Mouse (Mus musculus) urinary bladder, postnatal 4 days (tissue): ENCODE measurements around the gene Cacna1f.

Experiments
- DNase-seq, 2 experiments: peaks; one replicate each; pipeline ENCODE4 v3.0.0; 2021 to 2022; ENCODE audit warnings: low spot score in 2 of 2

Cacna1f gene

DNA sequence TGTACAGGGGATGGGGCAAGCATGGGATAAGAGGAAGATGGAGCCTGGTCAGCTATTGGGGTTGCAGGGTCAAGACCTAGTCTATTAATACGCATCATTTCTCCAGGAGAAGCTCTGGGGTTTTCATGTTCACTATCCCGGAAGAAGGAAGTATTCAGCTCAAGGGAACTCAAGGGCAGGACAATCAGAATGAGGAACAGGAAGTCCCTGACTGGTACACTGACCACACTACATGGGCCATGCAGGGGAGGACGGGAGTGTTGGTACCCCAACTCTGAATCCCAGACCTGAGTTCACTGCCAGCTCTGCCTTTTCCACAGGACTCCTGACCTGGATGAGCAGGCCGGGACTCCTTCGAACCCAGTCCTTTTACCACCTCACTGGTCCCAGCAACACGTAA lies 25.7 kb downstream of the Cacna1f start:
- DNase-seq: no peak

- no peak for DNase-seq
These were observed 28.2 kb downstream of the Cacna1f start for GRCm38 (mm10) chrX:7635101-7635500.

DNA sequence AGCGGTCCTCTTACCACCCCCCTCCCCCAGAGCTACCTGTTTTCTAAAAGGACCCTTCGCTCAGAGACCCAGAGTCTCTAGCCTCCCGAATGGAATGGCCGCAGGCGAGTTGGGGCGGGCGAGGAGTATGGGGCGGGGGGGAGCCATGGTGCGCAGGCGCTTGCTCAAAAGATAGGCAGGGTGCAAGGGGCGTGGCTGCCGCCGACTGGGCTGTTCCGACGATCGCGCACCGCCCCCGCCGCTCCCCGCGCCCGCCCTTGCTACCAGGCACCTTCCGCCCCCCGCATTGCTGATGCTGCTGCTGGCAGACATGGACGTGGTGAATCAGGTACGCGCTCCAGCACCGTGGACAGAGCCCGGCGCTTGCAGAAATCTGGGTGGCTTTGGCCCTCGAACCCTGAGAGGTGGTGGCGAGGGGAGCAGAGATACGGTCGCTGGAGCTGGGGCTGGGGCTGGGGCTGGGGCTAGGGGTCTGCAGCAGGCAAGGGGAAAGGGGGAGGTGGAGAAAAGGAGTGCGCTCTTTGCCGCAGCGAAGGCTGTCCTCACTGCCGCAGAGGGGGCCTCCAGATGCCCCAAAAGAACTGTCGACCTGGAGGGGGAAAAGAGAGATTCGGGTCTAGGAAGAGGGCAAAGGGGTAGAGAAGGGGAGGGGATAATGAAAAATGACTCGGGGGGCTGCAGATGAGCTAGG lies 31.7 kb downstream of the Cacna1f start, which contains the start of gene Syp:
Gene Syp, plus strand, starts transcription at position 71 of the 691 bp plus-strand sequence.
- DNase-seq: peak; percentile 63 to 70

GRCm38 (mm10) chrX:7639536-7640325 lies 32.8 kb downstream of the Cacna1f start:
- DNase-seq: no peak

DNA sequence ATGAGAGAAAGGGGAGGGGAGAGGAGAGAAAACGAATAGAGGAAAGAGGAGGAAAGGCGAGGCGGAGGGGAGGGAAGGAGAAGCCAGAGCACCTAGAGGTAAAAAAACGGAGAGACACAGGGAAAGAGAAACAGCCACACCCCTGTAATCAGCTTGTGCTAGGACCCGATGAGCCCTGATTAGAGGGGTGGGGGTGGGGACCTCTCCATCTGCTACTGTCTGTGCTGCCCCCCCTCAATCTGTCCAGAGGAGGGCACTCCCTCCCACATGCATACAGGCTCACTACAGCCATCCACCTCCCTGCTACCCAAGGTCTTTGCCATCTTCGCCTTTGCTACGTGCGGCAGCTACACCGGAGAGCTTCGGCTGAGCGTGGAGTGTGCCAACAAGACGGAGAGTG lies 33.9 kb downstream of the Cacna1f start:
- DNase-seq: no peak

GRCm38 (mm10) chrX:7645349-7645748 lies 38.5 kb downstream of the Cacna1f start:
- peak; percentile 46 to 84 for DNase-seq

GRCm38 (mm10) chrX:7648671-7649304 lies 41.9 kb downstream of the Cacna1f start:
- DNase-seq: peak; percentile 69 to 74

DNA sequence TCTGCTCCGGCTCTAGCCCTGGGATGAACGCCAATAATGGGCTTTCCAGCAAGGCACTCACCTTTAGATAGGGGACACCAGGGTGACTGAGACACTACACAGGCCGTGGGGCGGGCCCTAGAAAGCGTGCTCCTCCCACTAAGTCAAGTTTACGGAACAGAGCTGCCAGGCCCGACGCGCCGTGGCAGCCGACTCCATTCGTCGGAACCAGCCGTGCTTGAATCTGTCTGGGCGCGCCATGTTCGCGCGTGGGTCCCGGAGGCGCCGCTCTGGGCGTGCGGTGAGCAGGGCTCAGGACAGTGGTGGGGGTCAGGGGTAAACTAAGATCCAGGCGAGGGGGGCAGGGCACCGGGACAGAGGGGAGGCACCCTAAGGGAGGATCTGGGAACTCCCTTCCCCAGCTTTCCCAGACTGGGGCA lies 50.3 kb downstream of the Cacna1f start, which contains the start of gene Prickle3:
Gene Prickle3, plus strand, starts transcription at position 40 of the 419 bp plus-strand sequence.
- peak in 1 of 2 experiments; percentile 29 for DNase-seq

- DNase-seq: peak in 1 of 2 experiments; percentile 38
These were observed 51.3 kb downstream of the Cacna1f start for GRCm38 (mm10) chrX:7658031-7658784.

DNA sequence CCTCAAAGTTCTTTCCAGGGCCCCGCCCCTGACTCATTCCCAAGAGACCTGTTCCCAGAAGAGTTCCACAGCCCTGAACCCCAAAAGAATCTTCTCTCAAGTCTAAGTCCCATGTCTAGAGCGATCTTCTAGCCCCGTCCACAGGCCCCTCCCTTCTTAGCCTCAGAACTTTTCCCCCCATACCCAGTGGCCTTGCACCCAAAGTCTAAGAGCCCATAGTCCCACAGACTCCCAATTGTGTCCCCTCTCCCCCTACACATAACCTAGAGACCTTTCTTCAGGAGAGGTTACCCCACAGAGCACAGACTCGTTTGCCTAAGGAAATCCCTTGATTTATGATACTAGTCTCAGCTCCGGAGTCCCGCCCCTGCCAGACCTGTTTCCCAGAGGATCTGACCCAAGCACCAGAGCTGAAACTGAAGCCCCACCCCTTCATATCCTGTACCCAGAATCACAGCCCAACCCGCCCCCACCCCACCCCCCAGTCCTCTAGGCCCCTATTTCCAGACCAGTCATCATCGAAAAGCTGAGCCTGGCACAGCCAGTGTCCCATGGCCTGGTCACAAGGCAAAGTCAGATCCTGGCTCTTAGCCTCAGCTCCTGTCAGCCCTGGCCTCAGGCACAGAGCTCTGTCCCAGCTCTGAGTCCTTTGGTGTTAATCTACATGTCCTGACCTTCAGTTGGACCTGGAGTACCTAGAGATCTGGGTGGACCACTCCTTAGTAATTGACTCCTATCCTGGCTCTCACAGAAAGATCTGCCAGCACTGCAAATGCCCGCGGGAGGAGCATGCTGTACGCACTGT lies 52.1 kb downstream of the Cacna1f start:
- no peak for DNase-seq

DNA sequence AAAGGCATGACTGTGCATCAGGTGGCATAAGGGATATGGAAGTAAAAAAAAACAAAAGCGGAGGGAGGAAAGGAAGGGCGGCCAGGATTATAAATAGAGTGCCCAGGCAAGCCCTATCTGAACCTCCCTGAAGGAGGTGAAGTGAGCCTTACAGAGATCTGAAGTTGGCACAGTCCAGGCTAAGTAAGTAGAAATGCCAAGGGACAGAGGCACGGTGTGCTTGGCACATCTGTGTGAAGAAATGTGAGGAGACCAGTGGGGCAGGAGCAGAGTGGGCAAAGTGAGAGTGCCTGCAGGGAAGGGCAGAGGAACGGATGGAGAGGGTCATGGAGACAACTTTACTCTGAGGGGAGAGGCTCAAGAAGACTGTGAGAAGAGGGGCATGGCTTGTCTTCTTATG lies 54.2 kb downstream of the Cacna1f start:
- no peak for DNase-seq

GRCm38 (mm10) chrX:7662936-7663335 lies 56.1 kb downstream of the Cacna1f start:
- no peak for DNase-seq

DNA sequence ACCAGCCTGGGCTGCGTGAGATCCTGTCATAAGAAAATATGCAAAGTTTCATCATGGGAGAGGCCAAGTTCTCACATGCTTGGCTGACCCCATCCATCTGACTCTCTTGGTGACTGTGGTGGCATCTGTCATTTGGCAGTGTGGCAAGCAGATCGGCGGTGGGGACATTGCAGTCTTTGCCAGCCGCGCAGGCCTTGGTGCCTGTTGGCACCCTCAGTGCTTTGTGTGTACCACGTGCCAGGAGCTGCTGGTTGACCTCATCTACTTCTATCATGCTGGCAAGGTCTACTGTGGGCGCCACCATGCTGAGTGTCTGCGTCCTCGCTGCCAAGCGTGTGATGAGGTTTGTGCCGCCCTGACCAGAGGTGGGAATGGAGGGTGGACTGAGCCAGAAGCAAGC lies 57.9 kb downstream of the Cacna1f start:
- no peak for DNase-seq

- no peak for DNase-seq
These were observed 59.0 kb downstream of the Cacna1f start for GRCm38 (mm10) chrX:7665739-7666502.

GRCm38 (mm10) chrX:7670390-7670881 lies 63.6 kb downstream of the Cacna1f start:
- peak in 1 of 2 experiments; percentile 60 for DNase-seq

GRCm38 (mm10) chrX:7670921-7671623 lies 64.2 kb downstream of the Cacna1f start, which contains the start of gene Plp2:
Gene Plp2, minus strand, starts transcription at chrX:7671390.
- peak in 1 of 2 experiments; percentile 33 for DNase-seq

DNA sequence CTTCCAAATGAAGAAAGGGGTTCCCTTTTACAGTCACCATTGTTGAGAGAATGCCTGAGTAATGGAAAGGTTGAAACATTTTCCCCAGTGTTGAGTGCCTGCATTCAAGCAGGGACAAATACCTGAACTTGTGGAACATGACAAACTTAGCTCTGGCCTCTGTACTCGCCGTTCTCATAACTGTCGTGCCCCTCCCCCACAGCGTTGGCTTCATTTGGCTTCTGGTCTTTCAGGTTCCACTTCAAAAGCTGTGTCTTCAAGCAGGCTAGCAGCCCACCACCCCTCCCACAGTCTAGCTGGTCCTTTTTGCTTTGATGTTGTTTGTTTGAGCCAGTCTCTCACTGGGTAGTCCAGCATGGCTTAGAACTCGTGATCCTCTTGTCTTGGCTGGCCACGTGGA lies 65.9 kb downstream of the Cacna1f start:
- no peak for DNase-seq

GRCm38 (mm10) chrX:7673578-7674281 lies 66.8 kb downstream of the Cacna1f start:
- no peak for DNase-seq
